Mouse (Mus musculus) thymus, adult 2 months (tissue): ENCODE measurements around the gene Eif3d.

Source experiments
- CTCF ChIP-seq: fragments of 200-500 bp; IDR thresholded peaks from 2 replicates; pipeline ENCODE4 v1.5.1; 2012; ENCODE audit warnings: mild to moderate bottlenecking, control low read depth, low read length, moderate library complexity, borderline replicate concordance; ENCODE audit not compliant: control insufficient read depth, poor library complexity, insufficient read depth; ENCODE audit errors: extremely low read depth
- POLR2A ChIP-seq: fragments of 200-500 bp; IDR thresholded peaks from 2 replicates; pipeline ENCODE4 v1.6.1; 2012; ENCODE audit warnings: mild to moderate bottlenecking, low read length, control low read depth, moderate library complexity; ENCODE audit not compliant: control insufficient read depth, poor library complexity, insufficient read depth; ENCODE audit errors: extremely low read depth

DNA sequence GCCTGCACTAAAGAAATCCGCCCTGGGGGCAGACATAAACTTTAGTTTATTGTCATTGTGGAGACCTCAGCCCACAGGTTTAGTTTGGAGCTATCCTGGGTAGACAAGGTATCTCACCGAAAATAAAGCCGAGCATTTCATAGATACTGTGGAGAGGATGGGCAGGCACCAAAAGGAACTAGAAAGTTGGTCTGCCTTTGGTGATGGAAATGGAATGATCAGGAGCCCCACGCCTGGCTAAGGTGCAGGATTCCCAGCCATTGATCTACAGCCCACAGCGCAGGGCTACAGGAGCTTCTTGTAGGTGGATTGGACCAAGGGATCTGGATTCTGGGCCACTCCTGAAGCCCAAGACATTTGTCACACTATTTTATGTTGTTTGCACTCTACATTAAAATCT lies 13.0 kb downstream of the Eif3d start:
- no peak for TF ChIP-seq CTCF
- TF ChIP-seq POLR2A: no peak
